27 mouse cellular contexts compared by ENCODE assay signal in genomic region chrX:20382260-20382659, GRCm38 (mm10).
"Had no signal": no experiment of that assay in that cellular context is flagged by ENCODE, and none has a peak within 500 bp of the region (broad histone marks: within the 10 kb centered on the region; RNA-seq: fewer than 3 reads in every experiment).

No protein-coding gene starts in this region.

- H3K4me2 ChIP-seq: heart, embryonic 12.5 days; hindbrain, embryonic 12.5 days; hindbrain, embryonic 14.5 days; kidney, embryonic 15.5 days; limb, embryonic 12.5 days; liver, embryonic 11.5 days; liver, embryonic 13.5 days; liver, embryonic 15.5 days had no signal

- H3K4me1 ChIP-seq: heart, embryonic 10.5 days; heart, embryonic 12.5 days; hindbrain, embryonic 10.5 days; hindbrain, embryonic 12.5 days; kidney, embryonic 15.5 days; limb, embryonic 10.5 days; limb, embryonic 12.5 days; liver, embryonic 13.5 days; liver, embryonic 15.5 days had no signal

- DNase-seq: gastrocnemius, postnatal 25 days; heart, adult 11 months; heart, postnatal 10 days; heart, postnatal 4 days; kidney, adult 11 months; kidney, adult 2 months; kidney, adult 9 months; kidney, postnatal 14 days; kidney, postnatal 36 days; liver; liver, embryonic 13.5 days had no signal

- H3K9ac ChIP-seq: heart, embryonic 12.5 days; hindbrain, embryonic 12.5 days; hindbrain, embryonic 14.5 days; kidney, embryonic 15.5 days; limb, embryonic 12.5 days; liver, embryonic 13.5 days; liver, embryonic 15.5 days had no signal

- H3K9me3 ChIP-seq: heart, embryonic 10.5 days; heart, embryonic 12.5 days; hindbrain, embryonic 10.5 days; hindbrain, embryonic 12.5 days; kidney, embryonic 15.5 days; limb, embryonic 10.5 days; limb, embryonic 12.5 days; liver, embryonic 13.5 days; liver, embryonic 15.5 days had no signal

- ATAC-seq: hindbrain, embryonic 16.5 days; inflammation-experienced regulatory T-cells, adult 6 months; intestine, embryonic 16.5 days had no signal

- H3K4me3 ChIP-seq: heart, embryonic 10.5 days; heart, embryonic 12.5 days; hindbrain, embryonic 10.5 days; hindbrain, embryonic 12.5 days; kidney, embryonic 15.5 days; layer of hippocampus, adult 2 months; left cerebral cortex, adult 2 months; limb, embryonic 10.5 days; limb, embryonic 12.5 days; liver, embryonic 13.5 days; liver, embryonic 15.5 days had no signal

- H3K27ac ChIP-seq: heart, embryonic 10.5 days; hindbrain, embryonic 10.5 days; hindbrain, embryonic 12.5 days; hindbrain, embryonic 14.5 days; kidney, embryonic 15.5 days; kidney, postnatal 0 days; layer of hippocampus, adult 2 months; left cerebral cortex, adult 2 months; limb, embryonic 10.5 days; limb, embryonic 12.5 days; liver, embryonic 13.5 days; liver, embryonic 15.5 days had no signal

- H3K27me3 ChIP-seq: heart, embryonic 12.5 days; hindbrain, embryonic 12.5 days; kidney, embryonic 15.5 days; limb, embryonic 12.5 days; liver, embryonic 13.5 days; liver, embryonic 15.5 days had no signal
